Mouse (Mus musculus) limb, embryonic 13.5 days (tissue): ENCODE results near the gene Rnf216. TPM values are rescaled to one million over a fixed set of nuclear protein-coding genes. Genes with fewer than 3 reads are reported as not detected.

Experiments
- ATAC-seq: fragments of 200-750 bp; cut with Nextera tagmentation; 2 replicates; pipeline ENCODE4 v1.8.0; 2017; ENCODE audit warnings: low read depth, moderate number of reproducible peaks, moderate TSS enrichment; ENCODE audit not compliant: low FRiP score
- H3K27ac ChIP-seq: fragments of 300-500 bp; sonication (generic); 2 replicates; pipeline ENCODE4 v1.5.1; 2015; ENCODE audit warnings: inconsistent platforms, mild to moderate bottlenecking, moderate library complexity
- H3K27me3 ChIP-seq: fragments of 300-500 bp; sonication (generic); 2 replicates; pipeline ENCODE4 v1.6.1; 2015; ENCODE audit warnings: mild to moderate bottlenecking, inconsistent platforms
- H3K36me3 ChIP-seq: fragments of 300-500 bp; sonication (generic); 2 replicates; pipeline ENCODE4 v1.6.1; 2015; ENCODE audit warnings: inconsistent platforms, mild to moderate bottlenecking, moderate library complexity
- H3K4me1 ChIP-seq: fragments of 300-500 bp; sonication (generic); 2 replicates; pipeline ENCODE4 v1.6.1; 2015; ENCODE audit warnings: inconsistent platforms
- H3K4me2 ChIP-seq: fragments of 300-500 bp; sonication (generic); replicated peaks from 2 replicates; pipeline ENCODE4 v1.6.1; 2015; ENCODE audit warnings: inconsistent platforms, mild to moderate bottlenecking, moderate library complexity
- H3K4me3 ChIP-seq: fragments of 300-500 bp; sonication (generic); 2 replicates; pipeline ENCODE4 v1.5.1; 2015; ENCODE audit warnings: moderate library complexity, mild to moderate bottlenecking, inconsistent platforms
- H3K9ac ChIP-seq: fragments of 300-500 bp; sonication (generic); 2 replicates; pipeline ENCODE4 v1.6.1; 2015; ENCODE audit warnings: mild to moderate bottlenecking, inconsistent platforms
- H3K9me3 ChIP-seq: fragments of 300-500 bp; sonication (generic); 2 replicates; pipeline ENCODE4 v1.6.1; 2016; ENCODE audit warnings: inconsistent platforms
- WGBS: fragments of 180-500 bp; shearing (Covaris S2); methylation state at CpG from one replicate; pipeline ENCODE4 v1.1.7; 2015; 5-methylcytosine and 5-hydroxymethylcytosine counted together
- polyA plus RNA-seq: library from polyadenylated mRNA; unstranded; fragments of >200 nt; fragmentation: Nextera tagmentation; extraction: Ambion mirVana; gene quantifications from 2 replicates; pipeline ENCODE4 v1.2.1, GENCODE M21; 2015

Rnf216 gene
- polyA plus RNA-seq, 1 experiment from 2014 or later: 49.4 TPM

GRCm38 (mm10) chr5:143059182-143059581 is 53.6 kb downstream of the Rnf216 start:
- no peaks in the 10 kb centered on the region for H3K9me3 ChIP-seq
- no peak for ATAC-seq
- no peak overlapping the region for H3K4me2 ChIP-seq
- H3K27me3 ChIP-seq: no peaks in the 10 kb centered on the region
- H3K27ac ChIP-seq: no peak overlapping the region
- no peak overlapping the region; the same call in 1 of the 2 replicates for H3K9ac ChIP-seq
- no peaks in the 10 kb centered on the region for H3K4me1 ChIP-seq
- H3K4me3 ChIP-seq: no peak overlapping the region
- H3K36me3 ChIP-seq: peaks cover 71% of the 10 kb centered on the region

GRCm38 (mm10) chr5:143058675-143059074 is 54.1 kb downstream of the Rnf216 start:
- Histone ChIP-seq H3K4me1 (no peaks in the 10 kb centered on the region), H3K36me3 (peaks cover 71% of the 10 kb centered on the region), H3K9me3 (no peaks in the 10 kb centered on the region), H3K4me2 (no peak overlapping the region), H3K27me3 (no peaks in the 10 kb centered on the region), H3K9ac (no peak overlapping the region; the same call in 1 of the 2 replicates), H3K4me3 (no peak overlapping the region), H3K27ac (no peak overlapping the region)
- no peak for ATAC-seq

- Histone ChIP-seq H3K9ac (no peak overlapping the region), H3K27ac (no peak overlapping the region), H3K4me3 (no peak overlapping the region), H3K4me1 (no peaks in the 10 kb centered on the region), H3K36me3 (peaks cover 71% of the 10 kb centered on the region), H3K4me2 (no peak overlapping the region), H3K27me3 (no peaks in the 10 kb centered on the region), H3K9me3 (no peaks in the 10 kb centered on the region)
- 60% methylated on average over 2 of the region's 2 CpGs for WGBS
- no peak for ATAC-seq
Measured at GRCm38 (mm10) chr5:143058208-143058607, 54.6 kb downstream of the Rnf216 start.

GRCm38 (mm10) chr5:143057753-143058152 is 55.0 kb downstream of the Rnf216 start:
- no peak overlapping the region for H3K9ac ChIP-seq
- H3K4me1 ChIP-seq: no peaks in the 10 kb centered on the region
- peaks cover 72% of the 10 kb centered on the region for H3K36me3 ChIP-seq
- WGBS: 83% methylated on average over 1 of the region's 1 CpGs
- no peak overlapping the region for H3K4me3 ChIP-seq
- no peaks in the 10 kb centered on the region for H3K9me3 ChIP-seq
- no peak overlapping the region for H3K4me2 ChIP-seq
- H3K27ac ChIP-seq: no peak overlapping the region
- H3K27me3 ChIP-seq: no peaks in the 10 kb centered on the region
- no peak for ATAC-seq

GRCm38 (mm10) chr5:143056191-143056880 is 56.5 kb downstream of the Rnf216 start:
- Histone ChIP-seq H3K9me3 (no peaks in the 10 kb centered on the region), H3K27ac (no peak overlapping the region), H3K27me3 (no peaks in the 10 kb centered on the region)

GRCm38 (mm10) chr5:143055501-143056125 is 57.2 kb downstream of the Rnf216 start:
- Histone ChIP-seq H3K9me3 (no peaks in the 10 kb centered on the region), H3K4me2 (no peak overlapping the region), H3K36me3 (peaks cover 72% of the 10 kb centered on the region), H3K4me3 (no peak overlapping the region), H3K27ac (no peak overlapping the region), H3K4me1 (no peaks in the 10 kb centered on the region), H3K27me3 (no peaks in the 10 kb centered on the region), H3K9ac (no peak overlapping the region)
- ATAC-seq: no peak
- 77% methylated on average over 3 of the region's 3 CpGs for WGBS

More at GRCm38 (mm10) chr5:143056191-143056880, 56.5 kb downstream of the Rnf216 start:
- 77% methylated on average over 4 of the region's 4 CpGs for WGBS
- H3K4me3 ChIP-seq: no peak overlapping the region
- no peak overlapping the region for H3K4me2 ChIP-seq
- no peak overlapping the region for H3K9ac ChIP-seq
- H3K36me3 ChIP-seq: peaks cover 75% of the 10 kb centered on the region
- ATAC-seq: no peak
- H3K4me1 ChIP-seq: no peaks in the 10 kb centered on the region

- no peak for ATAC-seq
- Histone ChIP-seq H3K27ac (no peak overlapping the region), H3K4me2 (no peak overlapping the region), H3K27me3 (no peaks in the 10 kb centered on the region), H3K4me1 (peaks cover 3% of the 10 kb centered on the region; the same call in 1 of the 2 replicates), H3K9ac (no peak overlapping the region), H3K9me3 (no peaks in the 10 kb centered on the region), H3K36me3 (peaks cover 67% of the 10 kb centered on the region), H3K4me3 (no peak overlapping the region)
- 82% methylated on average over 2 of the region's 2 CpGs for WGBS
Measured at GRCm38 (mm10) chr5:143054703-143055102, 58.1 kb downstream of the Rnf216 start.

GRCm38 (mm10) chr5:143053132-143053972 is 59.4 kb downstream of the Rnf216 start:
- Histone ChIP-seq H3K4me1 (peaks cover 10% of the 10 kb centered on the region), H3K9me3 (no peaks in the 10 kb centered on the region), H3K27ac (peak overlapping the region; percentile 28; the same call in 1 of the 2 replicates), H3K9ac (no peak overlapping the region), H3K4me2 (no peak overlapping the region), H3K36me3 (peaks cover 60% of the 10 kb centered on the region), H3K4me3 (no peak overlapping the region), H3K27me3 (no peaks in the 10 kb centered on the region)
- WGBS: 64% methylated on average over 5 of the region's 5 CpGs
- ATAC-seq: peak; percentile 76

GRCm38 (mm10) chr5:143052677-143053076 is 60.1 kb downstream of the Rnf216 start:
- Histone ChIP-seq H3K4me1 (peaks cover 17% of the 10 kb centered on the region), H3K9ac (no peak overlapping the region), H3K4me3 (no peak overlapping the region), H3K27ac (no peak overlapping the region; the same call in 1 of the 2 replicates), H3K27me3 (no peaks in the 10 kb centered on the region), H3K4me2 (no peak overlapping the region), H3K9me3 (no peaks in the 10 kb centered on the region), H3K36me3 (peaks cover 54% of the 10 kb centered on the region)
- WGBS: 91% methylated on average over 2 of the region's 2 CpGs
- ATAC-seq: no peak

GRCm38 (mm10) chr5:143051851-143052250 is 60.9 kb downstream of the Rnf216 start:
- H3K9ac ChIP-seq: no peak overlapping the region
- H3K4me2 ChIP-seq: no peak overlapping the region
- peaks cover 17% of the 10 kb centered on the region for H3K4me1 ChIP-seq
- peaks cover 47% of the 10 kb centered on the region for H3K36me3 ChIP-seq
- no peak overlapping the region for H3K27ac ChIP-seq
- ATAC-seq: no peak
- H3K27me3 ChIP-seq: no peaks in the 10 kb centered on the region
- no peak overlapping the region for H3K4me3 ChIP-seq
- 90% methylated on average over 6 of the region's 6 CpGs for WGBS
- H3K9me3 ChIP-seq: no peaks in the 10 kb centered on the region

GRCm38 (mm10) chr5:143050273-143050672 is 62.5 kb downstream of the Rnf216 start:
- Histone ChIP-seq H3K4me3 (no peak overlapping the region), H3K4me1 (peaks cover 17% of the 10 kb centered on the region), H3K27me3 (no peaks in the 10 kb centered on the region), H3K9ac (no peak overlapping the region), H3K4me2 (no peak overlapping the region), H3K9me3 (no peaks in the 10 kb centered on the region), H3K36me3 (peaks cover 40% of the 10 kb centered on the region), H3K27ac (no peak overlapping the region; the same call in 1 of the 2 replicates)
- WGBS: 76% methylated on average over 5 of the region's 5 CpGs
- no peak for ATAC-seq

- no peak for ATAC-seq
- Histone ChIP-seq H3K9me3 (no peaks in the 10 kb centered on the region), H3K9ac (no peak overlapping the region), H3K27me3 (no peaks in the 10 kb centered on the region), H3K4me1 (peaks cover 17% of the 10 kb centered on the region), H3K4me3 (no peak overlapping the region), H3K4me2 (no peak overlapping the region), H3K27ac (no peak overlapping the region; the same call in 1 of the 2 replicates), H3K36me3 (peaks cover 46% of the 10 kb centered on the region)
- WGBS: 45% methylated on average over 4 of the region's 4 CpGs
Measured at GRCm38 (mm10) chr5:143049746-143050145, 63.0 kb downstream of the Rnf216 start.
